Mouse (Mus musculus): Measurements from ENCODE around the gene Ccdc93. TPM values are rescaled to one million over a fixed set of nuclear protein-coding genes. Genes with fewer than 3 reads are reported as not detected.

The Ccdc93 gene
- polyA plus RNA-seq, 1 experiment: 4.5 TPM

- H3K27ac ChIP-seq (replicated peaks; ENCODE audit: low read depth, low read length): no peak overlapping the region
- no peaks in the 10 kb centered on the region for H3K4me1 ChIP-seq (ENCODE audit: control insufficient read depth, insufficient read depth, insufficient read length, low read length)
- H3K4me3 ChIP-seq (ENCODE audit: insufficient read depth, low read depth, low read length): no peak overlapping the region
Measured at GRCm38 (mm10) chr1:121527600-121528398, 97.0 kb downstream of the Ccdc93 start.

- H3K4me1 ChIP-seq (ENCODE audit: control insufficient read depth, insufficient read depth, insufficient read length, low read length): no peaks in the 10 kb centered on the region
- no peak within 1 kb of the TSS for H3K27ac ChIP-seq (replicated peaks; ENCODE audit: low read depth, low read length)
- H3K4me3 ChIP-seq (ENCODE audit: insufficient read depth, low read depth, low read length): no peak within 1 kb of the TSS
Measured at GRCm38 (mm10) chr1:121528399-121528720, 97.5 kb downstream of the Ccdc93 start, which contains the start of gene Htr5b. TSS of gene Htr5b (minus strand) at chr1:121528465.

- no peak overlapping the region for H3K27ac ChIP-seq (replicated peaks; ENCODE audit: low read depth, low read length)
- no peak overlapping the region for H3K4me3 ChIP-seq (ENCODE audit: insufficient read depth, low read depth, low read length)
- no peaks in the 10 kb centered on the region for H3K4me1 ChIP-seq (ENCODE audit: control insufficient read depth, insufficient read depth, insufficient read length, low read length)
Measured at GRCm38 (mm10) chr1:121529286-121529685, 98.4 kb downstream of the Ccdc93 start.

GRCm38 (mm10) chr1:121531439-121531838 lies 100.6 kb downstream of the Ccdc93 start:
- Histone ChIP-seq H3K4me3 (ENCODE audit: insufficient read depth, low read depth, low read length) (no peak overlapping the region), H3K4me1 (ENCODE audit: control insufficient read depth, insufficient read depth, insufficient read length, low read length) (no peaks in the 10 kb centered on the region), H3K27ac (replicated peaks; ENCODE audit: low read depth, low read length) (no peak overlapping the region)

- Histone ChIP-seq H3K4me1 (ENCODE audit: control insufficient read depth, insufficient read depth, insufficient read length, low read length) (no peaks in the 10 kb centered on the region), H3K4me3 (ENCODE audit: insufficient read depth, low read depth, low read length) (no peak overlapping the region), H3K27ac (replicated peaks; ENCODE audit: low read depth, low read length) (no peak overlapping the region)
Measured at GRCm38 (mm10) chr1:121540361-121540760, 109.5 kb downstream of the Ccdc93 start.

GRCm38 (mm10) chr1:121546844-121547243 lies 116.0 kb downstream of the Ccdc93 start:
- H3K4me1 ChIP-seq (ENCODE audit: control insufficient read depth, insufficient read depth, insufficient read length, low read length): no peaks in the 10 kb centered on the region
- no peak overlapping the region for H3K4me3 ChIP-seq (ENCODE audit: insufficient read depth, low read depth, low read length)

GRCm38 (mm10) chr1:121548667-121549066 lies 117.8 kb downstream of the Ccdc93 start:
- Histone ChIP-seq H3K4me3 (ENCODE audit: insufficient read depth, low read depth, low read length) (no peak overlapping the region), H3K4me1 (ENCODE audit: control insufficient read depth, insufficient read depth, insufficient read length, low read length) (no peaks in the 10 kb centered on the region), H3K27ac (replicated peaks; ENCODE audit: low read depth, low read length) (no peak overlapping the region)

More at GRCm38 (mm10) chr1:121546844-121547243, 116.0 kb downstream of the Ccdc93 start:
- no peak overlapping the region for H3K27ac ChIP-seq (replicated peaks; ENCODE audit: low read depth, low read length)

GRCm38 (mm10) chr1:121549456-121549855 lies 118.6 kb downstream of the Ccdc93 start:
- Histone ChIP-seq H3K4me3 (ENCODE audit: insufficient read depth, low read depth, low read length) (no peak overlapping the region), H3K27ac (replicated peaks; ENCODE audit: low read depth, low read length) (no peak overlapping the region), H3K4me1 (ENCODE audit: control insufficient read depth, insufficient read depth, insufficient read length, low read length) (no peaks in the 10 kb centered on the region)

- no peak overlapping the region for H3K4me3 ChIP-seq (ENCODE audit: insufficient read depth, low read depth, low read length)
- H3K4me1 ChIP-seq (ENCODE audit: control insufficient read depth, insufficient read depth, insufficient read length, low read length): no peaks in the 10 kb centered on the region
- H3K27ac ChIP-seq (replicated peaks; ENCODE audit: low read depth, low read length): no peak overlapping the region
Measured at GRCm38 (mm10) chr1:121550801-121551456, 120.1 kb downstream of the Ccdc93 start.

GRCm38 (mm10) chr1:121551457-121551835 lies 120.6 kb downstream of the Ccdc93 start:
- Histone ChIP-seq H3K4me3 (ENCODE audit: insufficient read depth, low read depth, low read length) (no peak overlapping the region), H3K4me1 (ENCODE audit: control insufficient read depth, insufficient read depth, insufficient read length, low read length) (no peaks in the 10 kb centered on the region), H3K27ac (replicated peaks; ENCODE audit: low read depth, low read length) (no peak overlapping the region)

Other genes starting within 250 kb of the Ccdc93 start
- gene Insig2, start 98.5 kb upstream of the Ccdc93 start, polyA plus RNA-seq (2012; ENCODE audit: insufficient read depth, insufficient read length, missing spikeins): 26.7 and 37.5 TPM in 2 replicates
- gene Htr5b, start 97.4 kb downstream of the Ccdc93 start, polyA plus RNA-seq (2012; ENCODE audit: insufficient read depth, insufficient read length, missing spikeins): not detected in 2 replicates
- 12.2 and 13.6 TPM in 2 replicates for gene Ddx18, start 136.9 kb downstream of the Ccdc93 start, polyA plus RNA-seq (2012; ENCODE audit: insufficient read depth, insufficient read length, missing spikeins)

Data from brown adipose tissue, adult 24 weeks (tissue).